Mouse (Mus musculus): ENCODE measurements at regions not wholly inside any gene's neighbourhood (a gene's known extent, or its start where the extent isn't known, plus 50 kb on each side); places are given as distances from the start of the nearest gene placed in this dataset.

GRCm38 (mm10) chr2:138123331-138123730 is 133.0 kb upstream of the Btbd3 start:
- DNase-seq (ENCODE audit: low spot score in 2 of 2), result no peak

- DNase-seq (ENCODE audit: low spot score in 2 of 2), result no peak
Measured at GRCm38 (mm10) chr2:138120868-138121267, 135.5 kb upstream of the Btbd3 start.

DNA sequence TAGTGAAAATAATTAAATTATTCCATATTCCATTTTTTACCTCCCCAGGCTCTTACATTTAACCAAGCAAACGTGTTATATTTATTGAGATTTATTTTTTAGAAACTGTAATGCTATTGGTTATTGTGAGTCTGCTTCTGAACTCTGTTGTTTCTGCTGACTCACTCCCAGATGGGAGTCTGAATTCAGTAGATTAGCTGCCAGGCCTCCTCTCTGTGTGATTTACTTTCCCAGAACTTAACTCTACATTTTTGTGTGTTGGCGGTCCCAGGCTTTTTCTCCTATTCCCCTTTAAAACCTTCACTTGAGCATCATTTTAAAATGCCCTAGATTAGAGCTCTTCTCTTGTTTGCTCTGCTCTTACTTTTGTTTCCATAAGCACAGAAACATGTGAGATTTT is 136.2 kb upstream of the Btbd3 start:
- no peak for DNase-seq (ENCODE audit: low spot score in 2 of 2)

- DNase-seq (ENCODE audit: low spot score in 2 of 2), result no peak
Measured at GRCm38 (mm10) chr2:138099777-138100176, 156.6 kb upstream of the Btbd3 start.

DNA sequence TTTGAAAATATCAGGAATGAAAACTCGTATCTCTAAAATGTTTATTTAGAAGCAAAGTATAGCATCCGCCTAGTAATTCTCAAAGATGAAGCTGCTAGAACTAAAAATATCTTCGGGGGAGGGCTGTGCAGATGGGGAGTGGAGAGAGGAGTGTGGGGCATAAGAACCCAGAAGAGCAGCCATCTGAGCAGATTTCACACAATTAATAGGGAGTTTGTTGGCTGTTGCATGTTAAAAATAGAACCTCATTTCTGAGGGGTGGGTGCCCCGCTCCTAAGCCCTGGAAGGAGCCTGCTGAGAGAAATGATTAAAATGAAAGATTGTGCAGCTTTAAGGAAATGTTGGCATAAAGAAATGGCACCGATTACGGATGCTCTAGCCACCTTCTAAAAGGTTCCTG is 171.0 kb upstream of the Btbd3 start:
- no peak for DNase-seq (ENCODE audit: low spot score in 2 of 2)

DNA sequence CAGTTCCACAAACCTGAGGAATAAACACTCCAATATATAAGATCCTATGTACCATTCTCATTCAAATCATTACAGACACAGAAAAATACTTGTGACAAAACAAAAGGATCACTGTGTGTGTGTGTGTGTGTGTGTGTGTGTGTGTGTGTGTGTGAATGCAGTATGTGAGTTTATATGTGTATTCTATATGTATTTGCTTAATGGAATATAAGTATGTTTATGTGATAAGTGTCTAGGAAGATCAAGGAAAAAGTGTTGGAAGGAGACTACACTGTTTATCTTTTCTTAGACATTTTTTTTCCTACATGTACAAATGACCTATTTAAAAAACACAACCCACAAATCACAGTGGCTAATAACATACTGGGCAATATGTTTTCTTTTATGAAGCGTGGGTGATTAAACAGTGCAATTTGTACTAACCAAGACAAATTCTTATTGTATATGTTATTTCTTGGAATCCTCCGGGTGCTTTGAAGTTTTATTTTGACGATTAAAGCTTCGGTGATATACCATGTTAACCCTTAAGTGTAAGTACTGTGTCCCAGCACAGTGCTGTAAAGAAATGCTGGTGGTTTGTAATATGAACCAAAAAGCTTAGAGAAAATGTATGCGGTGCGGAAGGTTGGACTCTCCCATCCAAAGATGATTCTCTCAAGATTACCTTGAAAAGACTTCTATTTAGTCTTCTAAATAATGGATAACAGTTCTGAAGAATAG is 171.6 kb upstream of the Btbd3 start:
- no peak for DNase-seq (ENCODE audit: low spot score in 2 of 2)

DNA sequence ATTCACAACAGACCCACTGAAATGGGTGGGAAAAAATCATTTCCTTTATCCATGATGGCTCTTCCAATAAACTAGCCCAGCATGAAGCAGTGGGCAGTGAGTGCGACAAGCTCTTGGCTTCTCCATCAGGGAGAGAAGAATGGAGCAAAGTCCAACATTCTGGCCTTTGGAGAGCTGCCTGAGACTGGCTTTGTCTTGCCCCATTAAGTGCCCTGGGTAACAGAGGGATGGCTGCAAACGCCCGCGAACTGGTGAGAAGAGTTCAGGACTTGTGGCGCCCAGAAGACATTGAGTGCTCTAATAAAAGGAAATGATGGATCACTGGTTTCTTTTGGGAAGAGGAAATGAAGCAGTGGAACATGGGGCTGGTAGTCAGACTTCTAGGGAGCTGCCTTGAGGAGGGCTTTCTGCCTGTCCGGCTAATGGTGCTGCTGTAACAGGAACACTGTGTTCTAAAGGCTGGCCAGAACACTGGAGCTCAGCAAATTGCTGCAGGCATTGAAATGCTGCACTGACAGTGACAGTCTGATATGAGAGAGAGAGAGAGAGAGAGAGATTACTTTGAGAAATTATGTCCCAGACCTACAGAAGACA is 182.2 kb upstream of the Btbd3 start:
- no peak for DNase-seq (ENCODE audit: low spot score in 2 of 2)

DNA sequence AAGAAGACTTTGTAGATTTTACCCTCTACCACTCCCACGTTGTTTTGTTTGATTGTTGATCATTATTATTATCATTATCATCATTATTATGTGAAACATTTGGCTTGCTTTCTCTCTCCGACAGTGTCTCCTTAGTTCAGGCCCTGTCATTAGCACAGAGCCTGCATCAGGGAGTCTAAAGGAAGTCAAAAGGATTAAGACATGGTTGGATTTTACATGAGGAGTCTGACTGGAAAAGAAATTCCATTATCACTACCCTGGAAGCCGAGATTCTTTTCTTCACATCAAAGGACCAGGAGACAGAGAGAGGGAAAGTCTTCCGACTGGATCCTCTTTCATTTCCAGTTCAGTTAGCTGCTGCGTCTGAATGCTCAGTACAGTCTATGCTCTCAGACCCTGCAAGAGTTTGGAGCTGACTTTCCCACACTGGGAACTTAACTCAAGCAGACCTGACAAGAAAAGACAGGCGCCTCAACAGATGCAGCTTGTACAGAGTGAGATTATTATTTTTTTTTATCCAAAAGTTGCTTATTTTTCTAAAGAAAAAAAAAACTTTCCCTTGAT is 184.1 kb upstream of the Btbd3 start:
- DNase-seq (ENCODE audit: low spot score in 2 of 2), result no peak

GRCm38 (mm10) chr2:138053081-138053480 is 203.3 kb upstream of the Btbd3 start:
- no peak for DNase-seq (ENCODE audit: low spot score in 2 of 2)

DNA sequence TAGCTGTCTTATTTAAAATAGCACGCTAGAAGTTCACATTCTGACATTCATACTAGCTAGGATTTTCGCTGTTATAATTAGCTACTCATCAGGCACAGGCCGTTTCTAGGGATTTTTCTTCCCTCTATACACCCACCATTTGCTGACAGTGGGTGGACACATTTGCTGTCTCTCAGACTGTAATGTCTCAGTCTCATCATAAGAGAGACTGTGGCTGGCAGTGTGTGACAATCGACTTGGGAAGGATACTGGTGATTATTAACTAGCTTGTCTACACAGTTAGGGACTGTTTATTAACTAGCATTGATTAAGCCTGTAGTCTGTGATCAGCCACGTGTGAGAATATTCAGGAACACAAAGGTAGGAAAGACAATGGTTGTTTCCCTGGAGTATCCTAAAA is 208.0 kb upstream of the Btbd3 start:
- DNase-seq (ENCODE audit: low spot score in 2 of 2), result no peak

DNA sequence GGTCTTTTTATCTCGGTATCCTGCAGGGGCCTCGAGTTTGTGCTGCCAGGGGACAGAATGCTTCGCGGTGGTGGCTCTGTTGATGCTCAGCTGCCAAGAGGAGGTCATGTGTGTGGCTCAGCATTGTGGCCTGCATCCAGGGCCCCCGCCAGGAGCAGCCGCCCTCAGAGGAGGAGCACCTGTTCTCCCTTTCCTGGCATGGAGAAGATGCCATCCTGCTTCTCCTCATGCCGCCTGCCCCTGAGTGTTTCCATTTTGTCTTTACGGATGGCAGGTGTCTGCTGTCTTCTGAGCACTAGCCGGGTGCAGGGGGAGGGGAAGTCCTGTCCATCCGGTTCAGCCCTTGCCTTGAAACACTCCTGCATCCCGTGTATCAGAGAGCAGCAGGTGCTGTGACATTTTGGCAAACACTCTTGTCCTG is 208.6 kb upstream of the Btbd3 start:
- DNase-seq (ENCODE audit: low spot score in 2 of 2), result no peak

DNA sequence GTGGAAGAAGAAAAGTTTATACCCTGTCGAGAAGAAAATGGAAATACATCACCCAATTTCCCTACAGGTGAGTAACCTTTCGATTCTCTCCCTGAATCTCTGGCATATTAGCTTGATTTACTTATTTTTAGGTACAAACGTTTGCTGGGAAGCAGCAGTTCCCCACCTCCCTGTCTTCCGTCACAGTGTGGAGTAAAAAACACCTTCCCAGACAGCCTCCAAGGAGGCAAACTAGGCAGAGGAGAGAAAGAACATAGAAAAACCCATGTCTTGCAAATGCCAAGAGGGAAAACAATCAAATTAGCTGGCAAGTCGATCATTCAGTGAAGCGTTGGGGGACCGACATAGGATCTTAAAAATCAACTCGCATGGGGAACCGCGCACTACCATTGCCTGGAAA is 209.0 kb upstream of the Btbd3 start:
- no peak for DNase-seq (ENCODE audit: low spot score in 2 of 2)

GRCm38 (mm10) chr2:138046918-138047317 is 209.4 kb upstream of the Btbd3 start:
- DNase-seq (ENCODE audit: low spot score in 2 of 2), result no peak

DNA sequence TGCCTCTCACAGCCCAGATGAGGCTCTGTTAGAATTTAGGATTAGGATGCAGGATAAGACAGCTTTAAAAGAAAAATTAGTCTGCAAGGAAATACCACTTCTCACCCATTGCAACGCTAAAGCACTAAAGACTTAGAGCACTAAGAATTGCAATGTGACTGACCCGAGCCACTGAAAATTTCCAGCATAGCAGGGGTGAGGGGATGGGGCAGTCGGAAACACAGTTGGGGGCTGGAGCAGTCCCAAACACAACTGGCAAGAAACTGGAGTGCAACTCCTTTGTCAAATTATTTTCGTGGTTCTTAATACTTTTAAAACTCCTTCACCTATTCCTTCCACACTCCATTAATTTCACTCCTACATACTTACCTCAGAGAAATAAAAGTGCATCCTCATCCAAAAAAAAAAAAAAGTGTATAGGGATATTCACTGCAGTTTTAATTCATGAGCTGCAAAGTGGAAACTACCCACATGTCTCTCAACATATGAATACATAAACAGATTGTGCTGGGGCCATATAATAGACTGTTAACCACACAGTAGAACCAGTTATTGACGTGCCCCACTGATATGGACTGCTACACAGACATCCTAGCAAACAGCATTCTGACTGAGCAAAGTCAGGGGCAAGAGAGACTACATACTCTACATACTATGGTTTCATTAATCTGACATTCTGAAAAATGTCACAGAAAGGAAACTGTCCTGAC is 210.3 kb upstream of the Btbd3 start:
- DNase-seq (ENCODE audit: low spot score in 2 of 2), result no peak

- DNase-seq (ENCODE audit: low spot score in 2 of 2), result peak in 1 of 2 experiments; percentile 7
Measured at GRCm38 (mm10) chr2:138040706-138041105, 215.7 kb upstream of the Btbd3 start.

DNA sequence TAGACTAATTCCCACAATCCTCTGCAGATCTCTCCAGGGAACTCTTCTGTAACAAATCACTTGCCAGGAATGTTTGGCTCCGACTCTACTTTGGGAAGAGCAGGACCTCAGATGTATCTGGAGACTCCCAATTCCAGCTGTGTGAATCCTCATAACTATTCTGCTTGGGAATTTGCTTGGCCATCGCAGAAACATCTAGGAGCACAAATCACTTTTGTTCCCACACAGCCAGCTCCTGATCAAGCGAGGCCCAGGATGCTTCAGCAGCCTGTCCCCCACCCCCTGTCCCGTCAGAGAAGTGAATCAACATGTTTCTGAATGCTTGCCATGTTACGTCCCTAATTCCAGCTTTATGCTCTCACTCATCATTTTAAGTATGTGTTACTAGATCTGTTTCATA is 216.1 kb upstream of the Btbd3 start:
- no peak for DNase-seq (ENCODE audit: low spot score in 2 of 2)

GRCm38 (mm10) chr2:138034123-138034736 is 222.1 kb upstream of the Btbd3 start:
- DNase-seq (ENCODE audit: low spot score in 2 of 2), result no peak

GRCm38 (mm10) chr2:138033379-138034122 is 222.8 kb upstream of the Btbd3 start:
- peak; percentile 74 to 81 for DNase-seq (ENCODE audit: low spot score in 2 of 2)

- DNase-seq (ENCODE audit: low spot score in 2 of 2), result no peak
Measured at GRCm38 (mm10) chr2:138027411-138027810, 229.0 kb upstream of the Btbd3 start.

DNA sequence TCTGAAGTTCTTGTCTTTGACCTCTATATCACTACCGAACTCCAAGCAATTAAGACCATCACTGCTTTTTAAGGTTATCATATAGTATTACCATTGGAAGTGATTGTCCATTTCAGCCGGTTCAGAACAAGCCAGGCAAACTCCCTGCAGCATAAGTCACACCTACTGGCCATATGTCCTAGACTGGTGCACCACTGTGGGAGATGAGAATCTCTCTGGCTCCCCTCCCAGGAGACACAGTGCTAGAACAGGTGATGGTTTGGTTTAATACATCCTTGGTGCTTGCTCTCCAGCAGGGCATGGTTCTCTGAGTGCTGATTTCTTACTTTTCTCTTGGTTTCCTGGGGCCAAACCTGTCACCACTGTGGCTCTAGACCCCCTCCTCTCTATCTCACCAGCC is 232.8 kb upstream of the Btbd3 start:
- DNase-seq (ENCODE audit: low spot score in 2 of 2), result no peak

DNA sequence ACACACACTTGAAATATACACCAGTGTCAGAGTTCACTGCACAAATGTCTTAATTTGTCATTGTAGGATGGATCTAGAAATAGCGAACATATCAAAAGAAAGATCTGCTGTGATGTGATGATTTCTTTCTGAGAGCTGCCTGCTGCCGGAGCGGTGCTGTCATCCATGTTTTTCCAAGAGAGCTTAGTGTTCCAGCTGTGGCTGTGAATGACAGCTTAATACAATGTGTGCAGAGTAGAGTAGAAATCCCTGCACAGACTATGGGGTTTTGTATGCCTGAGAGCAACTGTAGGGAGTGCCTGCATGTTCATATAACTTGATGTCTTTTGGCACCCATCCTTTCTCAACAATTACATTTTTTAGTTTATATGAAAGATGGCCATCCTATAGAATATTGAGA is 274.6 kb upstream of the Btbd3 start:
- DNase-seq (ENCODE audit: low spot score in 2 of 2), result no peak

Measured in adrenal gland, adult 18-20 months (tissue).